Mouse (Mus musculus) megakaryocyte, adult 5-6 weeks (primary cell): ENCODE data around the gene Slc7a4. TPM values are rescaled to one million over a fixed set of nuclear protein-coding genes. Genes with fewer than 3 reads are reported as not detected.
"Not testable (repeated sequence)": the region's sequence is repeated elsewhere in the genome, so short reads cannot be mapped to it uniquely, and the experiment has no call there.

Source experiments
- ATAC-seq: 2 replicates; pipeline ENCODE4 v1.8.0; 2016; ENCODE audit warnings: mild to moderate bottlenecking, inconsistent platforms; ENCODE audit not compliant: poor library complexity, severe bottlenecking
- total RNA-seq, 2 experiments: library from RNA; stranded (forward) in 1 of 2; stranded (reverse) in 1 of 2; fragments of 153-499, 151-499 nt in 1 of 2; fragments of 221-1000, 200-1000 nt in 1 of 2; gene quantifications; 2 replicates each; pipeline versions ENCODE4 v1.2.3 to v1.2.4; 2015 to 2017

The Slc7a4 gene
- total RNA-seq (2015), result not detected in 2 replicates
- total RNA-seq (2017), result 0.40 TPM in 1 of 2 replicates, not detected in the other

- no peak for ATAC-seq
Observed at GRCm38 (mm10) chr16:17583064-17583463, at the start of gene Slc7a4. TSS of gene Slc7a4 (minus strand) at chr16:17583214.

- no peak for ATAC-seq
Observed at GRCm38 (mm10) chr16:17632580-17632979, 49.6 kb upstream of the Slc7a4 start.

- ATAC-seq, result no peak
Observed at GRCm38 (mm10) chr16:17626269-17626555, 43.2 kb upstream of the Slc7a4 start.

- ATAC-seq, result 0 out of 2 replicates have a peak, but pooled peaks have one; percentile 45
Observed at GRCm38 (mm10) chr16:17625488-17626268, 42.7 kb upstream of the Slc7a4 start.

GRCm38 (mm10) chr16:17621936-17622335 lies 38.9 kb upstream of the Slc7a4 start:
- ATAC-seq, result no peak

- peak; percentile 81 for ATAC-seq
Observed at GRCm38 (mm10) chr16:17619198-17620105, 36.4 kb upstream of the Slc7a4 start, which contains the start of gene Smpd4. TSS of gene Smpd4 (plus strand) at chr16:17619354.

GRCm38 (mm10) chr16:17617922-17618565 lies 35.0 kb upstream of the Slc7a4 start:
- peak; percentile 76 for ATAC-seq

- no peak for ATAC-seq
Observed at GRCm38 (mm10) chr16:17616212-17616611, 33.2 kb upstream of the Slc7a4 start.

- not testable (repeated sequence) for ATAC-seq
Observed at GRCm38 (mm10) chr16:17614740-17615139, 31.7 kb upstream of the Slc7a4 start.

GRCm38 (mm10) chr16:17611383-17611782 lies 28.4 kb upstream of the Slc7a4 start:
- no peak for ATAC-seq

GRCm38 (mm10) chr16:17605684-17606083 lies 22.7 kb upstream of the Slc7a4 start:
- no peak for ATAC-seq

- ATAC-seq, result no peak
Observed at GRCm38 (mm10) chr16:17604941-17605340, 21.9 kb upstream of the Slc7a4 start.

GRCm38 (mm10) chr16:17600944-17601562 lies 18.0 kb upstream of the Slc7a4 start:
- no peak for ATAC-seq

GRCm38 (mm10) chr16:17590731-17591130 lies 7.7 kb upstream of the Slc7a4 start:
- no peak for ATAC-seq

- ATAC-seq, result no peak
Observed at GRCm38 (mm10) chr16:17584555-17584954, 1.5 kb upstream of the Slc7a4 start.

- no peak for ATAC-seq
Observed at GRCm38 (mm10) chr16:17576825-17577215, 6.2 kb downstream of the Slc7a4 start.

GRCm38 (mm10) chr16:17575870-17576824 lies 6.9 kb downstream of the Slc7a4 start:
- peak; percentile 49 for ATAC-seq

GRCm38 (mm10) chr16:17566186-17566585 lies 16.8 kb downstream of the Slc7a4 start:
- ATAC-seq, result no peak

- no peak for ATAC-seq
Observed at GRCm38 (mm10) chr16:17564771-17565170, 18.2 kb downstream of the Slc7a4 start.

- no peak for ATAC-seq
Observed at GRCm38 (mm10) chr16:17564221-17564620, 18.8 kb downstream of the Slc7a4 start.
